Mouse (Mus musculus): ENCODE measurements around the gene Gm3952. TPM values are rescaled to one million over a fixed set of nuclear protein-coding genes. Genes with fewer than 3 reads are reported as not detected.

The Gm3952 gene
- polyA plus RNA-seq (2015; fragmentation: Nextera tagmentation; extraction: Ambion mirVana), result not detected in 2 replicates

GRCm38 (mm10) chr8:128798594-128798993 lies at the start of gene Gm3952:
Gene Gm3952 (minus strand): TSS chr8:128798694.
- H3K36me3 ChIP-seq, result no peaks in the 10 kb centered on the region
- no peaks in the 10 kb centered on the region for H3K9me3 ChIP-seq
- no peak within 1 kb of the TSS for H3K9ac ChIP-seq
- ATAC-seq (ENCODE audit: low FRiP score, low read depth), result no peak
- WGBS, result 71% methylated on average over 1 of the region's 1 CpGs
- H3K4me1 ChIP-seq, result no peaks in the 10 kb centered on the region
- H3K27me3 ChIP-seq, result no peaks in the 10 kb centered on the region
- H3K27ac ChIP-seq, result no peak within 1 kb of the TSS
- H3K4me2 ChIP-seq (replicated peaks), result no peak within 1 kb of the TSS
- H3K4me3 ChIP-seq, result no peak within 1 kb of the TSS

DNA sequence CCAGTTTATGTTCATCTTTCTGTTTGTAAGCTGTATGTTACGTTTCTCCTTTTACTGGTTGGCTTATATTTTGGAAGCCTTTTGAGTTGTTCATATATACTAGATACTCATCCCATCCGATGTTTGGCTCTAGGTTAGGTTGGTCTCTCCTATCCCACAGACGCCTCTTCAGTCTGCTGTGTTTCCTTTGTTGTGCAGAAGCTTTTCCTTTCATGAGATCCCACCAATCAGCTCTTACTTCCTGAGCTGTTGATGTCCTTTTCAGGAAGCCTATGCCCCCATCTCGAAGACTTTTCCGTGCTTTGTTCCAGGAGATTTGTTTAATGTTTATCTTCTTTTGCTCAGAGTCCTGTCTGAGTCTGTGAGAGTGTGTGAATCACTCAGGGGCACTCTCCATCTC lies 45.3 kb upstream of the Gm3952 start:
- 57% methylated on average over 5 of the region's 5 CpGs for WGBS
- no peak overlapping the region for H3K4me2 ChIP-seq (replicated peaks)
- H3K36me3 ChIP-seq, result no peaks in the 10 kb centered on the region
- no peak overlapping the region for H3K4me3 ChIP-seq
- no peak overlapping the region for H3K9ac ChIP-seq
- H3K27me3 ChIP-seq, result no peaks in the 10 kb centered on the region
- ATAC-seq (ENCODE audit: low FRiP score, low read depth), result no peak
- H3K4me1 ChIP-seq, result no peaks in the 10 kb centered on the region
- no peak overlapping the region for H3K27ac ChIP-seq
- no peaks in the 10 kb centered on the region for H3K9me3 ChIP-seq

DNA sequence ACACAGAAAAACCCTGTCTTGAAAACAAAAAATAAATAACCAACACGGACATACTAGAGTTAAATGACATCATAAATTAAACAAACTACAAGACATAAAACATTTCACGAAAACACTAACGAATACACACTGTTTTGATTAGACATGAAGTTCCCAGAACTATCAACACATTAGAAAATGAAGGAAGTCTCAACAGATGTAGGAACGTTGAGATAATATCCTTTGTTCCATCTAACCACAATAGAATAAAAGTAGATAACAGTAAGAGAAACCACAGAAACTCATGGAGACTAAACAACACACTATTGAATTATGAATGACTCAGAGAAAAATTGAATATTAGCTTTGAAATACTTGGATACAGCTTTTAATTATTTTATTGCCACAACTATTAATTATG lies 14.0 kb upstream of the Gm3952 start:
- Histone ChIP-seq H3K9ac (no peak overlapping the region), H3K4me3 (no peak overlapping the region), H3K4me1 (no peaks in the 10 kb centered on the region), H3K4me2 (replicated peaks) (no peak overlapping the region), H3K27ac (no peak overlapping the region), H3K27me3 (no peaks in the 10 kb centered on the region), H3K36me3 (no peaks in the 10 kb centered on the region), H3K9me3 (no peaks in the 10 kb centered on the region)
- ATAC-seq (ENCODE audit: low FRiP score, low read depth), result no peak
- 56% methylated on average over 4 of the region's 4 CpGs for WGBS

DNA sequence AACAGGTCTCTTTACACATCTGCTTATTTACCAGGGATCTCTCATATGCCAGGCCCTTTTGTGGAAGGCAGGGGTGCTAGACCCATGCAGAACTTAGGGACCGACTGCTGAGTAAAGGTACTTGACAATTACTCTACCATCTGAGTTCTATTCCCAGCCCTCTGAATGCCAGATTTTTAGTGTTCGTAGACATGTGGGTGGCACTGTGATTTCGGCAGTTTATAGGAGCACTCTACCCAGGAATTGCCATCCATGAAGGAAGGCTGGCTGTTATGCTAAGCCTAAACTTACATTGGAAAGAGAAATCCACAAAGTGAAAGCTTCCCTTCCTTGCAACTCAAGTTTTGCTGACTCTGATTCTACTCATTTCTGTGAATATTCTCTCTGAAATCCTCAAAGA lies 62.8 kb downstream of the Gm3952 start:
- 94% methylated on average over 3 of the region's 3 CpGs for WGBS
- Histone ChIP-seq H3K4me2 (replicated peaks) (no peak overlapping the region), H3K4me3 (no peak overlapping the region), H3K27me3 (no peaks in the 10 kb centered on the region), H3K36me3 (peaks cover 64% of the 10 kb centered on the region), H3K4me1 (no peaks in the 10 kb centered on the region), H3K9me3 (no peaks in the 10 kb centered on the region), H3K27ac (no peak overlapping the region), H3K9ac (no peak overlapping the region)
- no peak for ATAC-seq (ENCODE audit: low FRiP score, low read depth)

GRCm38 (mm10) chr8:128734118-128734517 lies 64.4 kb downstream of the Gm3952 start:
- no peak for ATAC-seq (ENCODE audit: low FRiP score, low read depth)
- no peak overlapping the region for H3K27ac ChIP-seq
- peaks cover 69% of the 10 kb centered on the region for H3K36me3 ChIP-seq

GRCm38 (mm10) chr8:128732254-128732653 lies 66.2 kb downstream of the Gm3952 start:
- H3K4me2 ChIP-seq (replicated peaks), result no peak overlapping the region
- no peaks in the 10 kb centered on the region for H3K27me3 ChIP-seq
- ATAC-seq (ENCODE audit: low FRiP score, low read depth), result no peak
- no peaks in the 10 kb centered on the region for H3K9me3 ChIP-seq
- H3K9ac ChIP-seq, result no peak overlapping the region
- H3K4me3 ChIP-seq, result no peak overlapping the region
- H3K27ac ChIP-seq, result no peak overlapping the region
- WGBS, result 82% methylated on average over 2 of the region's 2 CpGs
- H3K36me3 ChIP-seq, result peaks cover 67% of the 10 kb centered on the region
- H3K4me1 ChIP-seq, result no peaks in the 10 kb centered on the region

More at GRCm38 (mm10) chr8:128734118-128734517, 64.4 kb downstream of the Gm3952 start:
- H3K4me1 ChIP-seq, result no peaks in the 10 kb centered on the region
- no peak overlapping the region for H3K9ac ChIP-seq
- H3K4me3 ChIP-seq, result no peak overlapping the region
- WGBS, result 96% methylated on average over 3 of the region's 3 CpGs
- no peak overlapping the region for H3K4me2 ChIP-seq (replicated peaks)
- no peaks in the 10 kb centered on the region for H3K9me3 ChIP-seq
- H3K27me3 ChIP-seq, result no peaks in the 10 kb centered on the region

- H3K36me3 ChIP-seq, result peaks cover 73% of the 10 kb centered on the region
- H3K4me1 ChIP-seq, result no peaks in the 10 kb centered on the region
- H3K9me3 ChIP-seq, result no peaks in the 10 kb centered on the region
- H3K27me3 ChIP-seq, result no peaks in the 10 kb centered on the region
- 86% methylated on average over 1 of the region's 1 CpGs for WGBS
- no peak overlapping the region for H3K4me2 ChIP-seq (replicated peaks)
- H3K4me3 ChIP-seq, result no peak overlapping the region
- no peak overlapping the region for H3K9ac ChIP-seq
- ATAC-seq (ENCODE audit: low FRiP score, low read depth), result no peak
- H3K27ac ChIP-seq, result no peak overlapping the region
Measured at GRCm38 (mm10) chr8:128727213-128727612, 71.3 kb downstream of the Gm3952 start.

DNA sequence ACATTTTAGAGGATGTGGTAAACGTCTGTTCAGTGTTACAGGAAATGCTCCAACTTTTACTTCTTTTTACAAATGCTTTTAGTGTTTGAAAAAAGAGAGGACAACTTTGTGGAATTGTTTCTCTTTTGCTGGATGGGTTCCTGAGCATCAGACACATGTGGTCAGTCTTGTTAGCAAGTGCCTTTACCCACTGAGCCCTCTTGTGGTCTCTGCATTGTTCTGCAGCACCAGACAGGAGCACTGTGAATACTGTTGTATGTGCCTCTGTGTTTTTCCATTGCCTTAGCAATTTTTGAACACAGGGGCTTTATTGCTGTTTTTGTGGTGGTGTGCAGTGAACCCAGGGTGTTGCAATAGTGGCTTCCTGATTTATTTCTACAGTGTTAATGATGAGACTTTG lies 73.7 kb downstream of the Gm3952 start:
- WGBS, result 79% methylated on average over 1 of the region's 1 CpGs
- Histone ChIP-seq H3K4me1 (no peaks in the 10 kb centered on the region), H3K9me3 (no peaks in the 10 kb centered on the region), H3K9ac (no peak overlapping the region), H3K4me3 (no peak overlapping the region), H3K27ac (no peak overlapping the region), H3K4me2 (replicated peaks) (no peak overlapping the region), H3K36me3 (peaks cover 64% of the 10 kb centered on the region), H3K27me3 (no peaks in the 10 kb centered on the region)
- ATAC-seq (ENCODE audit: low FRiP score, low read depth), result no peak

GRCm38 (mm10) chr8:128716184-128716583 lies 82.3 kb downstream of the Gm3952 start:
- Histone ChIP-seq H3K27ac (no peak overlapping the region), H3K4me3 (no peak overlapping the region), H3K27me3 (no peaks in the 10 kb centered on the region), H3K9me3 (no peaks in the 10 kb centered on the region), H3K9ac (no peak overlapping the region), H3K36me3 (peaks cover 75% of the 10 kb centered on the region), H3K4me2 (replicated peaks) (no peak overlapping the region), H3K4me1 (no peaks in the 10 kb centered on the region)
- no peak for ATAC-seq (ENCODE audit: low FRiP score, low read depth)

DNA sequence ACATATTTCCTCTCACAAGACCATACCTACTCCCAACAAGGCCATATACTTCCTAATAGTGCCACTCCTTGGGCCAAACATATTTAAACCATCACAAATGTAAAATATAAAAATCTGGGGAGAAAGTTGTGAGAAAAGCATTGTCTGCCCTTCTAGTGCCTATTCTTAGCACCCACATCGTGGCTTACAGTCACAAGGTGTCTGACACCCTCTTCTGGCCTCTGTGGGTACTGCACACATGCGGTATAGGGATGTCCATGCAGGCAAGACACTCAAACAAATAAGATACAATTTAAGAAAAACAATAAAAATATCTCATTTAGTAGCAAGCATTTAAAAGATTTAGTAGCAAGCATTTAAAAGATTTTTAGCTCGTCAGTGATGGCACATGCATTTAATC lies 89.2 kb downstream of the Gm3952 start:
- Histone ChIP-seq H3K4me2 (replicated peaks) (no peak overlapping the region), H3K9ac (no peak overlapping the region), H3K9me3 (no peaks in the 10 kb centered on the region), H3K36me3 (peaks cover 57% of the 10 kb centered on the region), H3K4me3 (no peak overlapping the region), H3K27ac (no peak overlapping the region), H3K4me1 (no peaks in the 10 kb centered on the region), H3K27me3 (no peaks in the 10 kb centered on the region)
- ATAC-seq (ENCODE audit: low FRiP score, low read depth), result no peak
- WGBS, result 59% methylated on average over 3 of the region's 3 CpGs

DNA sequence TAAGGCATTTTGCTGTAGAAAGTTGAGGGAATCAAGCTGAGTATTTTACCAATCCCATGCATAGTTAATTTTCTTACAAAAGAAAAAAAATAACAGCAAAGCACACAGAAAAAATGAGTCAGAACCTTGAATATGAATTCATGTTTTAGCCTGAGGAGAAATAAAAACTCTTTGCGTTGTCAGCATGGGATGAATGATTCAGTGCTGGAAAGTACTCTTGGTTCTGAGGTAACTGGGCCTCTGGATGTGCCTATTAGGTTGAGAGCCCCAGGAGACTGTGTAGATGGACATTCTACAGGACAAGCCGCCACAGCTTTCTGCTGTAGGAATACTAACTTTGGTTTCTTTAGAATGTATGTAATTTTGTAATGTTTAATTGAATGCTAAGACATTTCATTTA lies 93.7 kb downstream of the Gm3952 start:
- Histone ChIP-seq H3K9me3 (no peaks in the 10 kb centered on the region), H3K9ac (no peak overlapping the region), H3K4me2 (replicated peaks) (no peak overlapping the region), H3K4me1 (no peaks in the 10 kb centered on the region), H3K36me3 (peaks cover 20% of the 10 kb centered on the region), H3K27me3 (no peaks in the 10 kb centered on the region), H3K27ac (no peak overlapping the region), H3K4me3 (no peak overlapping the region)
- ATAC-seq (ENCODE audit: low FRiP score, low read depth), result no peak
- 83% methylated on average over 2 of the region's 2 CpGs for WGBS

DNA sequence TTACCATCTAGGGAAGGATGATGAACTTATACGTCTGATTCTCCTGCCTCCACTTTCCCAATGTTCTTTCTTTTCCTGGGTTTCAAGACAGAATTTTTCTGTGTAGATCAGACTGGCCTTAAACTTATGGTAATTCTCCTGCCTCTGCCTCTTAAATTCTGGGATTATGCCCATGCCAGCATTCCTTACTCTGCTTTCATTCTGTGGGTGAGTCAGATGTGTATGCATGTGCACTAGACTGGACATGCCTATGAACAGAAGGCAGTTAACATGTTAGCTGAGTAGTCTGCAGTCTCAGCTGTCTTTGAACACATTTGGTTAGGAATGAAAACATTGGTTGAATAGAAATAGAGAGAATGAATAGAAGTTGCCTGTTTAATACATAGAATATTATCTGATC lies 94.1 kb downstream of the Gm3952 start:
- Histone ChIP-seq H3K36me3 (peaks cover 20% of the 10 kb centered on the region), H3K27ac (no peak overlapping the region), H3K9ac (no peak overlapping the region), H3K4me3 (no peak overlapping the region), H3K4me2 (replicated peaks) (no peak overlapping the region), H3K4me1 (no peaks in the 10 kb centered on the region), H3K9me3 (no peaks in the 10 kb centered on the region), H3K27me3 (no peaks in the 10 kb centered on the region)
- 83% methylated on average over 1 of the region's 1 CpGs for WGBS
- ATAC-seq (ENCODE audit: low FRiP score, low read depth), result no peak

- Histone ChIP-seq H3K27ac (no peak overlapping the region), H3K9me3 (no peaks in the 10 kb centered on the region), H3K4me1 (0 out of 2 replicates have a peak, but pooled peaks cover 3% of the 10 kb centered on the region), H3K4me3 (no peak overlapping the region), H3K4me2 (replicated peaks) (no peak overlapping the region), H3K9ac (no peak overlapping the region), H3K27me3 (no peaks in the 10 kb centered on the region), H3K36me3 (no peaks in the 10 kb centered on the region)
- no peak for ATAC-seq (ENCODE audit: low FRiP score, low read depth)
- WGBS, result 86% methylated on average over 3 of the region's 3 CpGs
Measured at GRCm38 (mm10) chr8:128697945-128698344, 100.5 kb downstream of the Gm3952 start.
